Mouse (Mus musculus) skeletal muscle tissue, adult 2 months (tissue): ENCODE measurements around the gene Gja3.
"Not testable (repeated sequence)": the region's sequence is repeated elsewhere in the genome, so short reads cannot be mapped to it uniquely, and the experiment has no call there.

Experiments used
- DNase-seq: peaks from one replicate; pipeline ENCODE4 v3.0.0-alpha.2; 2012; ENCODE audit warnings: low read depth, low spot score

Gene Gja3

DNA sequence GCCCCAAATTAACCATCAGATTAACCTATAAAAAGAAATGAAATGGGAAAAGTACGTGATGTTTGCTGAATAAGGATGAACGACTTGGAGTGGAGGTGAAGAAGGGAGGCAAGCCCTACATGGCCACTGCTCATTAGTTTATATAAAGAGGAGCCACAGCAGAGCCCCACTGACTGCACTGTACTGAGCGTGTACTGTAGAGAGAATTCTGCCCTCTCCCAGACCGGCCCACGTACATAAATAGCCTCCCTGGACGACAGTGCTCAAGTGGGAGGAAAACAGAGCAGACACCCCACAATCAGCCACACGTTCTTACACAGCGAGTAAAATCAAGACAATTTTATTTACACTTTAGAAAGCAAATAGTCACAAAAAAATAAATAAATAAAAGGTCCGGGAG is 23.8 kb downstream of the Gja3 start:
- DNase-seq: no peak

DNA sequence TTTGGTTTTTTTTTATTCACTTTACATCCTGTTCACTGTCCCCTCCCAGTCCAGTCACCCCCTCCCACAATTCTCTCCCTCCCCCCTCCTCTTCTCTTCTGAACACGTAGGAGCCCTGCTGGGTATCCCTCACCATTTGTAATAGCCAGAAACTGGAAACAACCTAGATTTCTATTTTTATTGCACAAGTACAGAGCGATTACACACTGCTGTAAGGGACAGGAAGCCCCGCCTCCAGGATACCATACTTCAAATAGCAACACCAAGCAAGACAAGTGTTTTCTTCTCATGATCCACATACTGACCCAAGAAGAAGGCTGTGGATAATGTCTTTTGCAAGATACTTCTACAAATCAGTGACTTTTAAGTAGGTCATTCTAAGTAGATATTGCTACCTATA is 25.1 kb downstream of the Gja3 start:
- no peak for DNase-seq

DNA sequence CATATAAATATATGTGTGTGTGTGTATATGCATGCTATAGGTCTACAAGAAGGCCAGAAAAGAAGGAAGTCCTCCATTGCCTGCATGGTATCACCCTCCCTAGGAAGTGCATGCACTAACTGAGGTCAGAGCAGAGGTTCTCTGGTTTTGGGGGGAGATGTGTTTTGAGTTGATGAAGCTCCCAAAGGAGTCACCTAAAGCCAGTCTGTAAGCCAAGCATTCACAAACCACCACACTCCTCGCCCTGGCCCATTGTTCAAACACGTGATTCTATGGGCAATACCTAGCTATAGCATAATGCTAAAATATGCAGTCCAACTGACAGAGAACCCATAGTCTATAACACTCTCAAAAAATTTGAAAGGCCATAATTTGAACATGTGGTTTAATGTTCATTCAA is 39.5 kb downstream of the Gja3 start:
- no peak for DNase-seq

DNA sequence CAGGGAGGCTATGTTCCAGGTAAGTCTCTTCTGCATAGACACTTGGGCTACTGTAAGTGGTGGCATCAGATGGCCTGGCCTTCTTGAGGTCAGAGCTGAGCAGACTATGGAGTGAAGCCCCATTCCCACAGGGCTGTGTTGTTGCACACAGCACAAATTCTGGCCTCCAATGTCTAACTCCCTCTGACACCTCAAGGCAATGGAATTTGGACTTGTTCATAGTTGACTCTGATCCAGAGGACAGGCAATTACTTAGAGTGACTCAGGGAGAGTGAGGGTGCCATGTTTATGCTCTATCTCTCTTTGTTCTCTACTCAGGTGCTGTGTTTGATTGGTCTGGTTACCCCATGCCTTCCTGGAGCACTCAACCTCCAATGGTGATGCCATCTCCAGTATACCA is 41.1 kb downstream of the Gja3 start:
- DNase-seq: not testable (repeated sequence)

DNA sequence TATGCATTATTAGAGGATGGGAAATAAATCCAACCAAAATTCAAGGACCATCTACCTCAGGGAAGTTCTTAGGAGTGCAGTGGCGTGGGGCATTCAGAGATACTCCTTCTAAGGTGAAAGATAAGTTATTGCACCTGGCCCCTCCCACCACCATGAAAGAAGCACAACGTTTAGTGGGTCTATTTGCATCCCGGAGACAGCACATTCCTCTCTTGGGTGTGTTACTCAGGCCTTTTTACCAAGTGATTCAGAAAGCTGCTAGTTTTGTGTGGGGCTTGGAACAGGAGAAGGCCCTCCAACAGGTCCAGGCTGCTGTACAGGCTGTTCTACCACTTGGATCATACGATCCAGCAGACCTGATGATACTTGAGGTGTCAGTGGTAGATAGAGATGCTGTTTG is 69.3 kb downstream of the Gja3 start:
- DNase-seq: no peak
